Mouse (Mus musculus): ENCODE measurements around the gene Txndc17. TPM values are rescaled to one million over a fixed set of nuclear protein-coding genes. Genes with fewer than 3 reads are reported as not detected.

Gene Txndc17
- polyA plus RNA-seq, 1 experiment from 2014 or later = 642 TPM

DNA sequence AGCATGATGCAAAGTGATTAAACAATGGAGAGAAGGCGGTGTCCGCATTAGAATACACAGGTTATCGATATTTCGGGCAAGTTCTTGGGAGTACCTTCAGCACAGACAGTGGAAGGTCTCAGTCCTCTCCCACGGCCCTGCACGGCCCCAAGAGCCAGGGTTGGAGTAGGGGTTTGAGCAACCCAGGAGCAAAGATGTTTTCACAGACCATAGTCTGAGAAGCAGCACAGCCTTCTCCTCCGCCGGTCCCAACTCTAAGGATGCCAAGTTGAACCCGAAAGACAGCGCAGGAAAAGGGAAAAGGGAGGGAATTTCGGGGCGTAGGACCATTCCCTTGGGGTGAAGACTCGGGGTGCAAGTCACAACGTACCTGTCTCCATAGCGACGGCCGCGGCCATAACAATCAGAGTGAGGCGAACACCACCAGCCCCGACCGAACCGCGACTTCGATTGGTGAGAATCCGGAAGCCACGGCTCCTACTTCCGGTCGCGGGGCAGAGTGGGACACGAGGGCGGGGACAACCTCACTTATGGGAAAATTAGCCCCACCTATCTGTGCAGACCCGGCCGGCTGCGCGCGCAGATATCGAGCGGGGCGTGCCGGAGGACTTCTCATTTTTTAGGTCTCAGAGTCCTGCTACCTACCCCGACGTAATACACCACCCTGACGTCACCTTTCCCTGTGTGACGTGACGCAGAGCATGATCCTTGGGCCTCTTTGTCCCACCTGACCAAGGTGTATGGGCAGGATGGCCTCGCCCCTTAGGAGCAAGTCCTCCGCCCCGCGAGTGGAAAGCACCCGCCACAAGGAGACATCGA lies 7.5 kb downstream of the Txndc17 start:
- WGBS = under 1% methylated on average over 51 of the region's 51 CpGs
- peaks cover 21% of the 10 kb centered on the region for H3K36me3 ChIP-seq (ENCODE audit: control insufficient read depth, insufficient read depth)
- no peaks in the 10 kb centered on the region for H3K9me3 ChIP-seq (ENCODE audit: control insufficient read depth)
- no peaks in the 10 kb centered on the region for H3K27me3 ChIP-seq (replicated peaks; ENCODE audit: control insufficient read depth, insufficient read depth, low read length)
- peak overlapping the region; percentile 71 for H3K9ac ChIP-seq (ENCODE audit: low read depth, low read length)
- peak overlapping the region; percentile 65 for H3K4me3 ChIP-seq (ENCODE audit: low read depth, low read length)
- peak overlapping the region; percentile 74 for H3K27ac ChIP-seq (ENCODE audit: low read depth, low read length)
- peak; percentile 23; the same call in 1 of the 2 replicates for TF ChIP-seq CTCF (IDR thresholded peaks at IDR 0.05; ENCODE audit: low read depth)
- 0 out of 2 replicates have a peak, but pooled peaks cover 2% of the 10 kb centered on the region for H3K4me1 ChIP-seq (replicated peaks; ENCODE audit: control insufficient read depth, insufficient read depth, low read length)
- H3K4me2 ChIP-seq (replicated peaks; ENCODE audit: low read depth) = peak overlapping the region; percentile 82
- peak; percentile 94 for ATAC-seq

DNA sequence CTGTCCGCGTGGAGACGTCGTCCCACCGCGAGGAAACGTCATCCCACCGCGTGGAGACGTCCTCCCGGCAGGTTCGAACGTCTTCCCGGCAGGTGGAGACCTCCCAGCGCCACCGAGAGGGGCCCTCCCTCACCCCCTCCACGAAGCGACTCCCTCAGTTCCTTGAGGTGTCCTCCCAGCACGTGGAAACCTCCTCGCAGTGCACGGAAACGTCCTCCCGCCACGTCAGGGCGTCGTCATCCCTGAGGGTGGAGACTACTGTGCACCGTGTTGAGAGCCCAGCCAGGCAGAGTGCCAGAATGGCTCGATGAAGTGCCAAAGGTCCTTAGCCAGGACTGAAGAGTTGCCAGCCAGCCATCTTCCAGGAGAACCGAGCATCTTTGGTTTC lies 8.1 kb downstream of the Txndc17 start, which contains the start of gene Med31:
Gene Med31, minus strand, starts transcription at position 183 of the 388 bp plus-strand sequence.
- Histone ChIP-seq H3K4me2 (replicated peaks; ENCODE audit: low read depth) (peak within 1 kb of the TSS; percentile 82), H3K27me3 (replicated peaks; ENCODE audit: control insufficient read depth, insufficient read depth, low read length) (no peaks in the 10 kb centered on the region), H3K9me3 (ENCODE audit: control insufficient read depth) (no peaks in the 10 kb centered on the region), H3K36me3 (ENCODE audit: control insufficient read depth, insufficient read depth) (peaks cover 15% of the 10 kb centered on the region), H3K4me3 (ENCODE audit: low read depth, low read length) (peak within 1 kb of the TSS; percentile 65), H3K27ac (ENCODE audit: low read depth, low read length) (peak within 1 kb of the TSS; percentile 74), H3K4me1 (replicated peaks; ENCODE audit: control insufficient read depth, insufficient read depth, low read length) (0 out of 2 replicates have a peak, but pooled peaks cover 2% of the 10 kb centered on the region), H3K9ac (ENCODE audit: low read depth, low read length) (peak within 1 kb of the TSS; percentile 71)
- under 1% methylated on average over 29 of the region's 29 CpGs for WGBS
- ATAC-seq = peak; percentile 81
- TF ChIP-seq CTCF (IDR thresholded peaks at IDR 0.05; ENCODE audit: low read depth) = no peak

DNA sequence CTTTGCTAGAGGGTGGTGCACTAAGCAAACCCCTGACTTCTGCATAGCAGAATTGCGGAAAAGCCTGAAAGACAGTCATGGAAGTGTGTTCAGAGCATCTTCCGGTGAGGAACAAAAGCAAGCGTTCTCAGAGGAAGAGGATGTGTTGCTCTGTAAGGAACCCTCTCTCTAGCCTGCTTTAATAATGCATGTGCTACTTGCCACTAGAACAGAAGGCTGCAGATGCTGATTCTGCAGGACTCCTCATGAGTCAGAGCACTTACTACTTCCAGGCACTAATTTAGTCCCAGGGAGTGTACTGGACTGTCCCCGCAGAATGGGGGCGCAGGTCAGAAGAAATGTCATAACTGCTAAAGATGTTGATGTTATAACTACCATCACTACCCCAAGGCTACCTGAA lies 9.8 kb downstream of the Txndc17 start:
- no peaks in the 10 kb centered on the region for H3K27me3 ChIP-seq (replicated peaks; ENCODE audit: control insufficient read depth, insufficient read depth, low read length)
- H3K36me3 ChIP-seq (ENCODE audit: control insufficient read depth, insufficient read depth) = no peaks in the 10 kb centered on the region
- no peak for TF ChIP-seq CTCF (IDR thresholded peaks at IDR 0.05; ENCODE audit: low read depth)
- H3K9me3 ChIP-seq (ENCODE audit: control insufficient read depth) = no peaks in the 10 kb centered on the region
- H3K9ac ChIP-seq (ENCODE audit: low read depth, low read length) = no peak overlapping the region
- H3K27ac ChIP-seq (ENCODE audit: low read depth, low read length) = no peak overlapping the region
- H3K4me3 ChIP-seq (ENCODE audit: low read depth, low read length) = no peak overlapping the region
- WGBS = 79% methylated on average over 5 of the region's 5 CpGs
- ATAC-seq = no peak
- H3K4me2 ChIP-seq (replicated peaks; ENCODE audit: low read depth) = no peak overlapping the region
- 0 out of 2 replicates have a peak, but pooled peaks cover 2% of the 10 kb centered on the region for H3K4me1 ChIP-seq (replicated peaks; ENCODE audit: control insufficient read depth, insufficient read depth, low read length)

DNA sequence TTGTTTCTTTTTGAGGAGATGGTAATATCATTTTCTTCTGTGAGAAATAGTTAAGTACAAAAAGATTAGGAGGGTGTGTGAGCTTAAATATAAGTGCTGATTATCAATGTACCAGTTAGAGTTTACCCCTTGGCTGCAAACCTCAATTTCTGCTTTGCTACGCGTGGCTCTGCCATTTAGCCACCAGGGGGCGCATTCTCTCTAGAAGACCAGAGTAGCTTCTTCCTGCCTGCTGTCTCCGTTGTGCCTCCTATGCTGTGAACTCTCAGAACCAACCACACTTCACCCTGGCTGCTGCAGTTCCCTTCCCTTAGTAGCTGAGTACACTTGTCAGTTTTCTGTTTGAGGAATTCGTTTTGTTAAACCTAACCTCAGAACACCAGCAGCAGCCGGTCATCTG lies 13.9 kb downstream of the Txndc17 start:
- H3K36me3 ChIP-seq (ENCODE audit: control insufficient read depth, insufficient read depth) = no peaks in the 10 kb centered on the region
- H3K4me1 ChIP-seq (replicated peaks; ENCODE audit: control insufficient read depth, insufficient read depth, low read length) = no peaks in the 10 kb centered on the region
- no peak overlapping the region for H3K4me2 ChIP-seq (replicated peaks; ENCODE audit: low read depth)
- H3K4me3 ChIP-seq (ENCODE audit: low read depth, low read length) = no peak overlapping the region
- H3K9ac ChIP-seq (ENCODE audit: low read depth, low read length) = no peak overlapping the region
- no peaks in the 10 kb centered on the region for H3K9me3 ChIP-seq (ENCODE audit: control insufficient read depth)
- H3K27ac ChIP-seq (ENCODE audit: low read depth, low read length) = no peak overlapping the region
- no peaks in the 10 kb centered on the region for H3K27me3 ChIP-seq (replicated peaks; ENCODE audit: control insufficient read depth, insufficient read depth, low read length)
- no peak for ATAC-seq
- peak; percentile 91 for TF ChIP-seq CTCF (IDR thresholded peaks at IDR 0.05; ENCODE audit: low read depth)
- WGBS = 17% methylated on average over 6 of the region's 6 CpGs

DNA sequence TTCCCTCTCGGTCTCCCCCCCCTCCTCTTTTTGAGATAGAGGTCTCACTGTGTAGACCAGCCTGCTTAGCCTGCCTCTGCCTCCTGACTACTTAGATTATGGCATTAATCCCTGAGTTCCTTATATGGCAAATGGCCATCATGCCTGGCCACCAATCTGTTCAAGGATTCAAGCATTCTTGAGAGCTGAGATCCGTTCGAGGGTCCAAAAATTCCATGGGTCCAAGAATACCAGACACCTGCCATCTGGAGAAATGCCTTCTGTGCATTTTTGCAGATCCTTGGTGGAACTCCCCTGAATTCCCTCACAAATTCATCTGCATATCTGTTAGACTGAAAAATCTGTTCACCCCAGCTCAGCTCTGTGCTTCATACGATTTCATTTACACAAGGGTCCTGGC lies 16.1 kb downstream of the Txndc17 start:
- Histone ChIP-seq H3K4me3 (ENCODE audit: low read depth, low read length) (no peak overlapping the region), H3K9ac (ENCODE audit: low read depth, low read length) (no peak overlapping the region), H3K36me3 (ENCODE audit: control insufficient read depth, insufficient read depth) (no peaks in the 10 kb centered on the region), H3K4me1 (replicated peaks; ENCODE audit: control insufficient read depth, insufficient read depth, low read length) (no peaks in the 10 kb centered on the region), H3K27ac (ENCODE audit: low read depth, low read length) (no peak overlapping the region), H3K27me3 (replicated peaks; ENCODE audit: control insufficient read depth, insufficient read depth, low read length) (no peaks in the 10 kb centered on the region), H3K9me3 (ENCODE audit: control insufficient read depth) (no peaks in the 10 kb centered on the region), H3K4me2 (replicated peaks; ENCODE audit: low read depth) (no peak overlapping the region)
- TF ChIP-seq CTCF (IDR thresholded peaks at IDR 0.05; ENCODE audit: low read depth) = no peak
- ATAC-seq = no peak
- WGBS = 78% methylated on average over 4 of the region's 4 CpGs

DNA sequence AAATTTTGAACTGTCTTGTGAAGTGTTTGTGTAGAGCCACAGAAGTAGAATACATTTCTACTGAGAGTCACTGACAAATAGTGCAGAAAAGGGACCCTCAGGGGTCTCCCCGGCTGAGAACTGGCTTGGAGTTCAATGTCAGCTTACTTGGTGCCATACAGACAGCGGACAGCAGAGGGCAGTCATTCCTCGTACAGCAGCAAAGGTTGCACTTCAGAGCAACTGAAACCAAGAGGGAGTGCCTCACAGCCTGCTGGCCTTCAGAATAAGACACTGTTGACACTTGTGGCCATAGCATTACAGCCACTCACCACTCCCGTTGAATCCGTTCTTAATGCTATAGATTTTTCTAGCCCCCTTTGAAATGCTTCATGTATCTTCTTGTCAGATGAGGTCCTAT lies 17.5 kb downstream of the Txndc17 start:
- Histone ChIP-seq H3K4me2 (replicated peaks; ENCODE audit: low read depth) (no peak overlapping the region), H3K4me1 (replicated peaks; ENCODE audit: control insufficient read depth, insufficient read depth, low read length) (no peaks in the 10 kb centered on the region), H3K9me3 (ENCODE audit: control insufficient read depth) (no peaks in the 10 kb centered on the region), H3K9ac (ENCODE audit: low read depth, low read length) (no peak overlapping the region), H3K27me3 (replicated peaks; ENCODE audit: control insufficient read depth, insufficient read depth, low read length) (no peaks in the 10 kb centered on the region), H3K36me3 (ENCODE audit: control insufficient read depth, insufficient read depth) (no peaks in the 10 kb centered on the region), H3K4me3 (ENCODE audit: low read depth, low read length) (no peak overlapping the region), H3K27ac (ENCODE audit: low read depth, low read length) (no peak overlapping the region)
- ATAC-seq = peak; percentile 35; the same call in 1 of the 2 replicates
- 9% methylated on average over 5 of the region's 5 CpGs for WGBS
- peak; percentile 96 for TF ChIP-seq CTCF (IDR thresholded peaks at IDR 0.05; ENCODE audit: low read depth)
